Mouse (Mus musculus): ENCODE results near the gene Slc34a3.

- TF ChIP-seq CTCF (IDR thresholded peaks at IDR 0.05; ENCODE audit: insufficient read depth, low read length) (no peak), POLR2A (IDR thresholded peaks at IDR 0.05; ENCODE audit: borderline replicate concordance, extremely low read depth, low read depth, low read length) (0 out of 2 replicates have a peak, but pooled peaks have one; percentile 12)
Measured at GRCm38 (mm10) chr2:25182664-25183063, 51.5 kb downstream of the Slc34a3 start.

Measured in lung, adult 2 months (tissue).